Mouse (Mus musculus) liver, postnatal 0 days (tissue): ENCODE data around the gene Syne3.

Experiments
- CTCF ChIP-seq: sonication (generic); IDR thresholded peaks from 2 replicates; pipeline ENCODE4 v1.5.1; 2016; ENCODE audit warnings: antibody characterized with exemption, low read depth
- EP300 ChIP-seq: IDR thresholded peaks from 2 replicates; pipeline ENCODE4 v1.6.1; 2016; ENCODE audit warnings: antibody characterized with exemption, low read depth, mild to moderate bottlenecking

DNA sequence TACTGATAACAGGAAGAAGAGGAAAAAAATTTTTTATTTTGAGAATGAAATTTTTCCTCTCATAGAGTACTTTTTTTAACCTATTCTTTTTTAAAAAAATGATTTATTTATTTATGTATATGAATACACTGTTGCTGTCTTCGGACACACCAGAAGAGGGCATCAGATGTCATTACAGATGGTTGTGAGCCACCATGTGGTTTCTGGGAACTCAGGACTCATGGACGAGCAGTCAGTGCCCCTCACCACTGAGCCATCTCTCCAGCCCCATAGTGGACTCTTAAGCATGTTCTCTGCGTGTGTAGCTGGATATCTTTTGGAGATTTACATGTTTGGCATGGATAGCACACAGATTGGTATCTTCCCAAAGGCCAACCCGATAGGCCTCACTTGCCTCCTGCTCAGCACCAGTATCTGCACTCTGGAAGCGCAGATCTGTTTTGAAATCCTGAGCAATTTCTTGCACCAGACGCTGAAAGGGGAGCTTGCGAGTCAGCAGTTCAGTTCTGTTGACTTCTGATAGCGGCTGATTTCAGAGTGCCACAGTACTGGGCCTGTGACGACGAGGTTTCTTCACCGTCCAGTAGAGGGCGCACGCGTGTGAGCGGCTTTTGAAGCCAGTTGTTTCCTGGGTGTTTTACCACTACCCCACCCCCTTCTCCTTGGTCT, 17.8 kb upstream of the Syne3 start:
- TF ChIP-seq EP300 = peak; percentile 96
- TF ChIP-seq CTCF = peak; percentile 96
